Mouse (Mus musculus) spleen, postnatal 36 days (tissue): ENCODE results near the gene Gm10447.
"Not testable (repeated sequence)": the region's sequence is repeated elsewhere in the genome, so short reads cannot be mapped to it uniquely, and the experiment has no call there.

Source experiments
- DNase-seq, 2 experiments: peaks; one replicate each; pipeline ENCODE4 v3.0.0; 2022; ENCODE audit warnings: low spot score in 2 of 2, mixed read lengths in 1 of 2

The Gm10447 gene

GRCm38 (mm10) chr11:53443861-53444260, 13.0 kb downstream of the Gm10447 start:
- DNase-seq: peak; percentile 36 to 47

DNA sequence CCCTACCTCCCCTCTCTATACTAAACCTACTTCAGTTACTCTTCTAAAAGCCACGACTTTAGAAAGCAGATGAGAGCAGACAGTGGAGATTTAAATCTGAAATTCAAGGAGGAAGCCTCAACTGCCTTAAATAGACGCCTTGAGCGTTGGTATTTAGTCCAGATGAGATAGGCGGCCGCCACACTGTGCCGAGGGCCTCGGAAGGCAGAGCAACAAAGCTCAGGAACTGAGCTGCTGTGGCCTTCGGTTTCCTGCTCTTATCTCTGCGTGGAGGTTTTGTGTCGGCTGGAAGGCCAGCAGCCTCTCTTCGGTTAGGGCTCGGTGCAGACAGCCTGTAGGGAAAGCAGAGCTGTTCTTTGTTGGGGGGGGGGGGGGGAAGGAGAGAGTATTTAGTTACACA, 15.0 kb downstream of the Gm10447 start:
- DNase-seq: no peak

DNA sequence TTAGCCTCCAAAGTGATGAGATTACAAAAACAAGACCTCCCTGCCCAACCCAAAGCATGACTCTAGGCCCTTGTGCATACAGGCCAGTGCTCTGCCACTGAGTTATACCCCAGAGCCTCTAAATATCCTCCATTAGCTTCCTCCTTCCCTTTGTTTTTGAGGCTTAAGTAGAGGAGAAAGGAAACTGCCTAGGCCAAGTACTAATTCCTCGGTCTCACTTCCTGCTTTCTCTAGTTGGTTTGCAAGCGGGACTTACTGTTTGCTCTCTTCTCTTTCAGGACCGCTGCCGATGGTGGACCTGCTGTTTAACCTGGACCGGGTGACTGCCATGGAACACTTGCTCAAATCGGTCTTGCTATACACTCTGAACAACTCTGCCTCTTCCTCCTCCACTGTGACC, 20.6 kb downstream of the Gm10447 start:
- DNase-seq: no peak

GRCm38 (mm10) chr11:53435504-53435903, 21.4 kb downstream of the Gm10447 start:
- DNase-seq: no peak

DNA sequence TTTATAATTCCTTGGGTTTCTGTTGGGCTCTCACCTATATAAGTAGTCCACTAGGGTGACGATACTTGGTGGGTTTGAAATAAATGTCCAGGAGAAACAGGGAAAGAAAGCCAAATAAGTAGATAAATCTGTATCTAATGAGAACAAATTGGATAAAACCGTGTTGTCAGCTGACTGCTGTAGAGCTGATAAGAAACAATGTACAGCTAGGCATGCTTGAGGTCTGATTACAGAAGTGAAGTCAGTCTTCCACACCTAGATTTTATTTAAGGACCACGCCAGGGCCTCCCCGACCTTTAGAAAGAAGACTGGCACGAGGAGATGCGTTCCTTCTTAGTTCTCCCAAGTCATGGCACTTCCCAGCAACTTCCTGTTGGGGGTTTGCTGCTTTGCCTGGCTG, 23.9 kb downstream of the Gm10447 start:
- DNase-seq: no peak

GRCm38 (mm10) chr11:53431347-53432056, 25.4 kb downstream of the Gm10447 start:
- DNase-seq: peak in 1 of 2 experiments; percentile 8

- DNase-seq: peak; percentile 99 to 100
These were observed 26.1 kb downstream of the Gm10447 start, which contains the start of the genes Uqcrq and Gdf9 for GRCm38 (mm10) chr11:53430670-53431346. Gene Uqcrq (minus strand): TSS chr11:53430831. Gene Gdf9 (plus strand): TSS chr11:53431023.

- DNase-seq: no peak
These were observed 26.6 kb downstream of the Gm10447 start for GRCm38 (mm10) chr11:53430300-53430669.

- no peak for DNase-seq
These were observed 27.7 kb downstream of the Gm10447 start for GRCm38 (mm10) chr11:53429182-53429581.

GRCm38 (mm10) chr11:53428716-53429057, 28.2 kb downstream of the Gm10447 start:
- DNase-seq: no peak

DNA sequence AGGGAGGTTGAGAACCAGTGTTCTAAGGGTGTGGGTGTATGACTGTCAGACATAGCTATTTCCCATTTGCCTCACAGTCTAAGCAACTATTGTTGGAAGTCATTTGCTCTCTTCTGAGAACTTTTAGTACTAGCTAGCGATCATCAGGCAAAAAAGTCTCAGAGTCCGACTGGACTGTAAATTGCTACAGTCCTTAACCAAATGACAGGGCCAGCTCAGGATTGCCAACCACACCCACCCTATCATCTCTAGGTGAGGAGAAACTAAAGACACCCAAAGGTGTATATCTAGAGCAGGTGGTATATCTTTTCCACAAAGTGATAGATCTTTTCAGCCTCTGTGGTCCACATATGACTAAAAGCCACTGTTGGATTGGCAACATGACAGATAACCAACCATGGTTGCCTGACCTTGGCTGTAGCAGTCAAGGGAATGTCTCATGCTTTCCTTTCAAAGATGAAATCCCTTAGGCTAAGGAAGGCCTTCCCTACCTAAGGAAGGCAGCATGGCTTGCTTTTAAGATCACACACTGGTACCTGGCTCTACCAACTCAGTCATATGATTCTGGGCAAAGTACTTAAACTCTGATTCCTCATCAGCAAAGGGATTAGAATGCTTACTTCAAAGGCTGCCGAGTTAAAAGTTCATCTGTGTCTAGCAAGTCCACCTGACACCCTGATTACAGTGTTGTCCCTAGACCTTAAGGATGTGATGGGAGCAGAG, 28.8 kb downstream of the Gm10447 start:
- no peak for DNase-seq

GRCm38 (mm10) chr11:53426914-53427313, 30.0 kb downstream of the Gm10447 start:
- DNase-seq: not testable (repeated sequence)

GRCm38 (mm10) chr11:53425711-53426255, 31.1 kb downstream of the Gm10447 start:
- no peak for DNase-seq

GRCm38 (mm10) chr11:53425251-53425650, 31.7 kb downstream of the Gm10447 start:
- no peak for DNase-seq

DNA sequence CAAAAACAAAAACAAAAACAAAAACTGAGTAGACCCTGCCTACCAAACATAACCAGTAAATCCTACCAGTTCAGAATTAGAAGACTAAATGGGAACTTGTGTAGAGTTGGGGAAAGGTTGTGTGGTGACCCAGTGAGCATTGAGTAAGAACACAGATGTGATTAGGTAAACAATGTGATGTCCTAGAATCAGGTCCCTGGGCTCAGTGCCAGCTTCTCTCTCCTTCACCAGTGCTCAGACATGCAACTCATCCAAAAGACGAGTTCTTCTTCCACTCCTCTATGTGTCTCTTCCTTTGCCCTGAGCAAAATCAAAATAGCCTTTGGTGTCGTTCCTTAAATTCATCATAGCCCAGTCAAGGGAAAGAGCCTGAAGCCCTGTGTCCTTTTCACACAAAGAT, 32.1 kb downstream of the Gm10447 start:
- DNase-seq: no peak

DNA sequence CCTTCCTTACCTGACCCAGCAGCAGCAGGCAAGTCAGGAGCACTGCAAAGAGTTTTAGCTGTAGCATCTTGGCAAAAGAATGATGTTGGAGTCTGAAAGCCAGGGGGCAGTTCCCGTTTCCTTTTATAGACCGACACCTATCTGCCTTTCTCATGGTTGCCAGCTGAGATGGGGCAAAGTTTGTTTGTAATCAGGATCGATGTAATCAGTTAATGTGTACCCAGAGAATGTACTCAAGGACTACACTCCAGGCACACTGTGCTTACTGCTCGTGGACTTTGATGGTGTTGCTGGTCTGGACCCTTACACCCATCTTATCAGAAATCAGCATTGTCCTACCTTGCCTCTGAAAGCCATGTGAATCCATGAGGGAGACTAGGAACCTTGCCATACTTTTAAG, 33.9 kb downstream of the Gm10447 start, which contains the start of gene Leap2:
Leap2 (minus strand) TSS at position 135 of the 400 bp plus-strand sequence.
- DNase-seq: no peak

DNA sequence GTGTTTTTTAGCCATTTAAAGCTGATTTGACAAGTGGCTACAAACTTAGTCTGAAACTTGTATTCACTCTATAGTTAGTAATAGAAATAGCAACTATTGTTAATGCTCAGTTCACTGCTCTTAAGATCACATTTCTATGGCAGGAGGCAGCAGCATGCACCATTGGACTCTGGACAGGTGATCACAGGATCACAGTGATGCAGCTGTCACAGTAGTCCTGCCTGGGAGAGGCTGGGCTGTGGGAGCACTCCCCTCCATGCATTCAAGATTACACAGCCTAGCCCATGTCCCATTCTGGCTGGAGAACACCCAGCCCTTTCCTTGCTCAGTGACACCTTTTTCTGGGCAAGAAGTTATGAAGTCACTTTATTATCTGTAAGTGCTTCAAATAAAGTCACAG, 38.9 kb downstream of the Gm10447 start:
- no peak for DNase-seq

- DNase-seq: no peak
These were observed 43.0 kb downstream of the Gm10447 start for GRCm38 (mm10) chr11:53413871-53414270.

GRCm38 (mm10) chr11:53411738-53412137, 45.2 kb downstream of the Gm10447 start:
- DNase-seq: no peak
